Mouse (Mus musculus) MEL (cell line): Measurements from ENCODE around the gene Golga3.

ENCODE experiments used
- CHD2 ChIP-seq: IDR thresholded peaks from 2 replicates; pipeline ENCODE4 v1.6.1; 2011; ENCODE audit warnings: low read length, improper control_type of control experiment
- CTCF ChIP-seq, 3 experiments: IDR thresholded peaks in 2 of 3; conservative IDR thresholded peaks in 1 of 3; 2 replicates each; pipeline ENCODE4 v1.5.1; 2011 to 2012; ENCODE audit warnings: low read length in 3 of 3, low read depth in 2 of 3, mild to moderate bottlenecking in 2 of 3, improper control_type of control experiment in 1 of 3, inconsistent platforms in 1 of 3, mixed read lengths in 1 of 3, moderate library complexity in 1 of 3; ENCODE audit not compliant: control insufficient read depth in 1 of 3, insufficient read depth in 1 of 3, poor library complexity in 1 of 3, severe bottlenecking in 1 of 3
- HCFC1 ChIP-seq: IDR thresholded peaks from 2 replicates; pipeline ENCODE4 v1.6.1; 2012; ENCODE audit warnings: low read depth, mild to moderate bottlenecking, inconsistent platforms, low read length, improper control_type of control experiment, moderate library complexity
- TCF12 ChIP-seq: IDR thresholded peaks from 2 replicates; pipeline ENCODE4 v1.6.1; 2014; ENCODE audit warnings: low read depth, mild to moderate bottlenecking, inconsistent platforms, low read length, improper control_type of control experiment, moderate library complexity

- TF ChIP-seq CTCF (IDR thresholded peaks at IDR 0.05 in 2 of 3, conservative IDR thresholded peaks at IDR 0.05 in 1 of 3; ENCODE audit: control insufficient read depth in 1 of 3, insufficient read depth in 1 of 3, low read depth in 2 of 3, low read length in 3 of 3, poor library complexity in 1 of 3, severe bottlenecking in 1 of 3) = no peak
- TF ChIP-seq CHD2 = no peak
- TF ChIP-seq HCFC1 = no peak
- TF ChIP-seq TCF12 = peak; percentile 50; the same call in 1 of the 2 replicates
These were observed 97.6 kb downstream of the Golga3 start for GRCm38 (mm10) chr5:110274147-110274546.
